Mouse (Mus musculus): ENCODE measurements around the gene Arl15.

The Arl15 gene

GRCm38 (mm10) chr13:113994586-113994985 lies 200.3 kb downstream of the Arl15 start:
- no peak for DNase-seq

GRCm38 (mm10) chr13:113995490-113996236 lies 201.4 kb downstream of the Arl15 start:
- DNase-seq: no peak

- no peak for DNase-seq
Measured at GRCm38 (mm10) chr13:113998811-113999210, 204.5 kb downstream of the Arl15 start.

GRCm38 (mm10) chr13:114003463-114003862 lies 209.2 kb downstream of the Arl15 start:
- no peak for DNase-seq

- DNase-seq: no peak
Measured at GRCm38 (mm10) chr13:114004191-114004590, 209.9 kb downstream of the Arl15 start.

GRCm38 (mm10) chr13:114009786-114010185 lies 215.5 kb downstream of the Arl15 start:
- DNase-seq: no peak

- DNase-seq: no peak
Measured at GRCm38 (mm10) chr13:114010521-114010920, 216.2 kb downstream of the Arl15 start.

GRCm38 (mm10) chr13:114011019-114011418 lies 216.7 kb downstream of the Arl15 start:
- no peak for DNase-seq

GRCm38 (mm10) chr13:114017928-114018327 lies 223.6 kb downstream of the Arl15 start:
- DNase-seq: no peak

- no peak for DNase-seq
Measured at GRCm38 (mm10) chr13:114023541-114023940, 229.2 kb downstream of the Arl15 start.

- DNase-seq: no peak
Measured at GRCm38 (mm10) chr13:114026306-114026705, 232.0 kb downstream of the Arl15 start.

GRCm38 (mm10) chr13:114026751-114027150 lies 232.4 kb downstream of the Arl15 start:
- DNase-seq: no peak

- no peak for DNase-seq
Measured at GRCm38 (mm10) chr13:114048071-114048470, 253.8 kb downstream of the Arl15 start.

GRCm38 (mm10) chr13:114048688-114049087 lies 254.4 kb downstream of the Arl15 start:
- DNase-seq: no peak

GRCm38 (mm10) chr13:114051151-114051850 lies 257.0 kb downstream of the Arl15 start:
- DNase-seq: no peak

- no peak for DNase-seq
Measured at GRCm38 (mm10) chr13:114052426-114053205, 258.3 kb downstream of the Arl15 start.

- DNase-seq: no peak
Measured at GRCm38 (mm10) chr13:114053261-114053660, 259.0 kb downstream of the Arl15 start.

GRCm38 (mm10) chr13:114055686-114056085 lies 261.4 kb downstream of the Arl15 start:
- no peak for DNase-seq

- no peak for DNase-seq
Measured at GRCm38 (mm10) chr13:114060258-114060657, 266.0 kb downstream of the Arl15 start.

- no peak for DNase-seq
Measured at GRCm38 (mm10) chr13:114061234-114061633, 266.9 kb downstream of the Arl15 start.

GRCm38 (mm10) chr13:114064069-114064468 lies 269.8 kb downstream of the Arl15 start:
- DNase-seq: no peak

GRCm38 (mm10) chr13:114065012-114065411 lies 270.7 kb downstream of the Arl15 start:
- no peak for DNase-seq

GRCm38 (mm10) chr13:114068421-114068820 lies 274.1 kb downstream of the Arl15 start:
- DNase-seq: no peak
